Mouse (Mus musculus) G1E (cell line): ENCODE measurements around the gene Erc2. TPM values are rescaled to one million over a fixed set of nuclear protein-coding genes. Genes with fewer than 3 reads are reported as not detected.

Source experiments
- ATAC-seq: 2 replicates; pipeline ENCODE4 v1.8.0; 2016; ENCODE audit warnings: mild to moderate bottlenecking; ENCODE audit not compliant: insufficient number of reproducible peaks, poor library complexity, low FRiP score, severe bottlenecking; ENCODE audit errors: extremely low read depth
- DNase-seq: peaks from one replicate; pipeline ENCODE4 v3.0.0; 2012; ENCODE audit warnings: low spot score
- H3K27me3 ChIP-seq: 2 replicates; pipeline ENCODE4 v1.6.1; 2012; ENCODE audit warnings: mild to moderate bottlenecking, low read length, inconsistent platforms; ENCODE audit not compliant: insufficient read depth
- H3K36me3 ChIP-seq: replicated peaks from 2 replicates; pipeline ENCODE3; 2012; ENCODE audit warnings: mild to moderate bottlenecking, inconsistent platforms
- H3K4me1 ChIP-seq: 2 replicates; pipeline ENCODE4 v1.6.1; 2012; ENCODE audit warnings: low read depth, low read length, inconsistent platforms, mixed read lengths; ENCODE audit not compliant: insufficient read depth
- H3K4me3 ChIP-seq: 2 replicates; pipeline ENCODE4 v1.5.1; 2012; ENCODE audit warnings: low read depth, mild to moderate bottlenecking, inconsistent platforms, low read length, moderate library complexity, mixed read lengths
- H3K9me3 ChIP-seq: replicated peaks from 2 replicates; pipeline ENCODE4 v1.6.1; 2012; ENCODE audit warnings: inconsistent platforms
- CTCF ChIP-seq: IDR thresholded peaks from 2 replicates; pipeline ENCODE4 v1.5.1; 2012; ENCODE audit warnings: low read depth, low read length, inconsistent platforms, mixed read lengths
- GATA1 ChIP-seq: IDR thresholded peaks from 2 replicates; pipeline ENCODE4 v1.6.1; 2012; ENCODE audit warnings: borderline replicate concordance, low read length, inconsistent platforms, mixed read lengths
- GATA2 ChIP-seq: IDR thresholded peaks from 2 replicates; pipeline ENCODE4 v1.6.1; 2012; ENCODE audit warnings: low read depth, low read length, inconsistent platforms, borderline replicate concordance
- POLR2AphosphoS5 ChIP-seq: IDR thresholded peaks from 2 replicates; pipeline ENCODE4 v1.6.1; 2012; ENCODE audit warnings: low read depth, low read length, inconsistent platforms; ENCODE audit not compliant: insufficient replicate concordance
- TAL1 ChIP-seq: conservative IDR thresholded peaks from 2 replicates; pipeline ENCODE4 v1.6.1; 2012; ENCODE audit warnings: low read depth, low read length, inconsistent platforms, mixed read lengths
- polyA plus RNA-seq: library from polyadenylated mRNA; stranded (reverse); fragments of >175 nt; gene quantifications from 2 replicates; pipeline ENCODE4 v1.2.3, GENCODE M21; 2012
- total RNA-seq, 2 experiments: library from RNA; stranded (forward) in 1 of 2; stranded (reverse) in 1 of 2; fragments of 200-1000 nt in 1 of 2; fragments of >200 nt in 1 of 2; fragmentation: Nextera tagmentation in 1 of 2; gene quantifications; 2 replicates each; pipeline ENCODE4 v1.2.3; 2014 to 2017

The Erc2 gene
- total and polyA plus RNA-seq, 3 experiments = 0.49 TPM; not detected in 2

- TF ChIP-seq CTCF (no peak), GATA2 (no peak), TAL1 (no peak), POLR2AphosphoS5 (no peak), GATA1 (no peak)
- DNase-seq (no peak), ATAC-seq (no peak)
- 0 out of 2 replicates have a peak, but pooled peaks cover 2% of the 10 kb centered on the region for H3K9me3 ChIP-seq
- no peaks in the 10 kb centered on the region for H3K36me3 ChIP-seq
- H3K4me3 ChIP-seq = no peak overlapping the region
- no peaks in the 10 kb centered on the region for H3K4me1 ChIP-seq
- no peaks in the 10 kb centered on the region for H3K27me3 ChIP-seq
Observed at GRCm38 (mm10) chr14:27739436-27739835, 117.2 kb downstream of the Erc2 start.

GRCm38 (mm10) chr14:27741248-27741916 is 119.2 kb downstream of the Erc2 start:
- Histone ChIP-seq H3K9me3 (0 out of 2 replicates have a peak, but pooled peaks cover 2% of the 10 kb centered on the region), H3K36me3 (no peaks in the 10 kb centered on the region), H3K4me1 (no peaks in the 10 kb centered on the region), H3K4me3 (no peak overlapping the region), H3K27me3 (no peaks in the 10 kb centered on the region)
- no peak for ATAC-seq
- TF ChIP-seq POLR2AphosphoS5 (no peak), GATA1 (no peak), CTCF (no peak), TAL1 (no peak), GATA2 (no peak)
- no peak for DNase-seq

- DNase-seq = no peak
- TF ChIP-seq GATA2 = no peak
- TF ChIP-seq TAL1 = no peak
- no peak for TF ChIP-seq CTCF
- TF ChIP-seq GATA1 = no peak
- TF ChIP-seq POLR2AphosphoS5 = no peak
- ATAC-seq = no peak
- no peaks in the 10 kb centered on the region for H3K36me3 ChIP-seq
- no peaks in the 10 kb centered on the region for H3K4me1 ChIP-seq
- H3K4me3 ChIP-seq = no peak overlapping the region
- no peaks in the 10 kb centered on the region for H3K27me3 ChIP-seq
- no peaks in the 10 kb centered on the region for H3K9me3 ChIP-seq
Observed at GRCm38 (mm10) chr14:27754340-27754739, 132.1 kb downstream of the Erc2 start.

- no peaks in the 10 kb centered on the region for H3K9me3 ChIP-seq
- no peaks in the 10 kb centered on the region for H3K36me3 ChIP-seq
- no peaks in the 10 kb centered on the region for H3K27me3 ChIP-seq
- H3K4me1 ChIP-seq = no peaks in the 10 kb centered on the region
- no peak overlapping the region for H3K4me3 ChIP-seq
- no peak for ATAC-seq
- TF ChIP-seq TAL1 (no peak), GATA1 (no peak), GATA2 (no peak), POLR2AphosphoS5 (no peak), CTCF (no peak)
- no peak for DNase-seq
Observed at GRCm38 (mm10) chr14:27756901-27757300, 134.7 kb downstream of the Erc2 start.

- no peak for TF ChIP-seq POLR2AphosphoS5
- no peak for TF ChIP-seq GATA2
- TF ChIP-seq CTCF = no peak
- ATAC-seq (no peak), DNase-seq (no peak)
- no peaks in the 10 kb centered on the region for H3K4me1 ChIP-seq
- no peak overlapping the region for H3K4me3 ChIP-seq
- H3K36me3 ChIP-seq = no peaks in the 10 kb centered on the region
- no peaks in the 10 kb centered on the region for H3K9me3 ChIP-seq
- no peaks in the 10 kb centered on the region for H3K27me3 ChIP-seq
Observed at GRCm38 (mm10) chr14:27758230-27758629, 136.0 kb downstream of the Erc2 start.

GRCm38 (mm10) chr14:27759069-27759628 is 136.9 kb downstream of the Erc2 start:
- TF ChIP-seq GATA1 = no peak
- no peak for TF ChIP-seq GATA2
- TF ChIP-seq POLR2AphosphoS5 = no peak
- TF ChIP-seq CTCF = no peak
- TF ChIP-seq TAL1 = no peak
- Histone ChIP-seq H3K4me1 (no peaks in the 10 kb centered on the region), H3K27me3 (no peaks in the 10 kb centered on the region), H3K36me3 (no peaks in the 10 kb centered on the region), H3K4me3 (no peak overlapping the region), H3K9me3 (no peaks in the 10 kb centered on the region)
- DNase-seq = no peak
- no peak for ATAC-seq
